Mouse (Mus musculus) spleen, adult 2 months (tissue): ENCODE data around the gene Umad1. TPM values are rescaled to one million over a fixed set of nuclear protein-coding genes. Genes with fewer than 3 reads are reported as not detected.
A peak's percentile ranks its signal among the peaks of the same experiment; 100 is the strongest.

ENCODE experiments used
- DNase-seq, 2 experiments: peaks; one replicate each; pipeline versions ENCODE4 v3.0.0 to v3.0.0-alpha.2; 2012 to 2021; ENCODE audit warnings: low spot score in 2 of 2, low read depth in 1 of 2
- H3K27ac ChIP-seq: fragments of 200-500 bp; 2 replicates; pipeline ENCODE4 v1.5.1; 2012; ENCODE audit warnings: low read length, inconsistent platforms; ENCODE audit not compliant: insufficient read depth
- H3K27me3 ChIP-seq: fragments of 200-500 bp; 2 replicates; pipeline ENCODE4 v1.6.1; 2012; ENCODE audit warnings: mild to moderate bottlenecking, moderate library complexity, low read length, inconsistent platforms; ENCODE audit not compliant: control insufficient read depth, insufficient read depth
- H3K36me3 ChIP-seq: fragments of 200-500 bp; 2 replicates; pipeline ENCODE4 v1.6.1; 2012; ENCODE audit warnings: mild to moderate bottlenecking, low read length, inconsistent platforms; ENCODE audit not compliant: control insufficient read depth, insufficient read depth
- H3K4me1 ChIP-seq: fragments of 200-500 bp; 2 replicates; pipeline ENCODE4 v1.6.1; 2011; ENCODE audit warnings: inconsistent platforms; ENCODE audit not compliant: control insufficient read depth, insufficient read depth, insufficient read length
- H3K4me3 ChIP-seq: fragments of 200-500 bp; 2 replicates; pipeline ENCODE4 v1.5.1; 2011; ENCODE audit warnings: mild to moderate bottlenecking, inconsistent platforms; ENCODE audit not compliant: insufficient read depth, insufficient read length; ENCODE audit errors: extremely low read depth
- CTCF ChIP-seq: fragments of 200-500 bp; IDR thresholded peaks from 2 replicates; pipeline ENCODE4 v1.5.1; 2011; ENCODE audit warnings: mild to moderate bottlenecking, inconsistent platforms; ENCODE audit not compliant: insufficient read depth, insufficient read length, insufficient replicate concordance; ENCODE audit errors: extremely low read depth
- POLR2A ChIP-seq: fragments of 200-500 bp; IDR thresholded peaks from 2 replicates; pipeline ENCODE4 v1.6.1; 2011; ENCODE audit warnings: low read depth, low read length, inconsistent platforms
- WGBS: fragments of 180-500 bp; shearing (Covaris S2); methylation state at CpG from one replicate; pipeline ENCODE4 v1.1.7; 2018; 5-methylcytosine and 5-hydroxymethylcytosine counted together
- polyA plus RNA-seq: library from polyadenylated mRNA; depleted of rRNA; stranded (reverse); fragments of >200 nt; gene quantifications from 2 replicates; pipeline ENCODE4 v1.2.3, GENCODE M21; 2012; rRNA removed

Umad1 gene
- polyA plus RNA-seq, 1 experiment, result 6.8 TPM

DNA sequence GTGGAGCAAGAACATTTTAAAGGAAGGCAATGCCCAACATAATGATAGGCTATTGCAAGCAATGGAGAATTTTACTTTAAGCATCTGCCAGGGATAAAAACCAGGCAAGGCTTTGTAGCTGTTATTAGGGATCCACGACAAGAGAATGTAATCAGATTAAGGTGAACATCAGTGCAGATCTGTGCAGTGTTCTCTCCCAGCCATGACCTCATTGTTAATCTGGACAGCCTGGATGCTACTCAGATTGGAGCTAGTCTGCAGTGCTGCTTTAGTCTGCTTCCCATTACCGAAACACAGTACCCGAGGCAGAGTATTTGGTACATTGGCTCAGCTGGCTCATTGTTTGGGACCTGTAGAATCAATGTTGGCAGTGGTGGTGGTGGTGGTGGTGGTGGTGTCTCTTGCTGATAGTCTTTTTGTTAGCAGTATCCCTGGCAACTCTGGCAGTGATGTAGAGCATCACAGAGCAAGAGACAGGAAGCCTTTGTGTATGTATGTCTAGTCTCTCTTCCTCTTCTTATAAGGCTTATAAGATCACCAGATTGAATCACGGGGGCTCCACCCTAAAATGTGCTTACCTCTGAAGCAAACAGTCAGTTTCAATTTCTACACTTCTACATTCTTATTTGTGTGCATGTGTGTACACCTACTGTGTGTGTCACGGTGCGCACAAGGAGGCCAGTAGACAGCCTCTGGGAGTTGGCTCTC, 245.6 kb downstream of the Umad1 start:
- H3K27me3 ChIP-seq, result no peaks in the 10 kb centered on the region
- TF ChIP-seq CTCF (no peak), POLR2A (no peak)
- 51% methylated on average over 6 of the region's 6 CpGs for WGBS
- peak; percentile 52 to 87 for DNase-seq
- peak overlapping the region; percentile 44; the same call in 1 of the 2 replicates for H3K4me3 ChIP-seq
- peak overlapping the region; percentile 96 for H3K27ac ChIP-seq
- H3K4me1 ChIP-seq, result peaks cover 13% of the 10 kb centered on the region; the same call in 1 of the 2 replicates
- no peaks in the 10 kb centered on the region for H3K36me3 ChIP-seq

DNA sequence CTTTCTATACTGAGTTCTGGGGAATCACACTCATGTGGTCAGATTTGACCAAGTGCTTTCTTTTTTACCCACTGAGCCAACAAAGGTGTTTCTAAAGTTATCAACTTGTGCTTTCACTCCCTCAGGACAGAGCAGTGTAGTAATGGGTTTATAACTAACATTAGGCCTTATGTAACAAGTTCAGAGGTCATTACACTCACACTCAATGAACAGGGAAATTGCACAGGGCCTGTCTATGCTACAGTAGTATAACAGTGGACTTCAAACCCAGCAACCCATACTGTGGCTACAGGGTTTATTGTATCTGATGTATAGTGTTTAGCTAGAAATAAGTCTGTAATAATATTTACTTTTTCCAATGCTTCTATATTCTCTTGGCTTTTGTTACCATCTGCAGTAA, 247.5 kb downstream of the Umad1 start:
- no peak for TF ChIP-seq CTCF
- no peak for TF ChIP-seq POLR2A
- Histone ChIP-seq H3K36me3 (no peaks in the 10 kb centered on the region), H3K27ac (peak overlapping the region; percentile 53; the same call in 1 of the 2 replicates), H3K4me3 (no peak overlapping the region), H3K27me3 (no peaks in the 10 kb centered on the region), H3K4me1 (peaks cover 14% of the 10 kb centered on the region)
- no peak for DNase-seq

Other genes with a start within 250 kb of the Umad1 start
- 0.09 and 0.12 TPM in 2 replicates for gene Col28a1, start 66.7 kb upstream of the Umad1 start, polyA plus RNA-seq
- gene Mios, start 50.1 kb upstream of the Umad1 start, polyA plus RNA-seq, result 1.6 and 1.9 TPM in 2 replicates
- gene Rpa3, start 115 bp upstream of the Umad1 start, polyA plus RNA-seq, result 1.1 and 2.0 TPM in 2 replicates
- not detected in 2 replicates for gene Gm45062, start 162 bp downstream of the Umad1 start, polyA plus RNA-seq